Mouse (Mus musculus) ES-E14 (cell line): ENCODE results near the gene Dpf2. TPM values are rescaled to one million over a fixed set of nuclear protein-coding genes. Genes with fewer than 3 reads are reported as not detected.

Experiments used
- DNase-seq: peaks from one replicate; pipeline ENCODE4 v3.0.0-alpha.2; 2013; ENCODE audit warnings: low read depth, low spot score
- H3K27ac ChIP-seq: 2 replicates; pipeline ENCODE4 v1.5.1; 2012; ENCODE audit warnings: low read depth, mild to moderate bottlenecking, low read length, moderate library complexity, mixed read lengths; ENCODE audit not compliant: poor library complexity, insufficient read depth, severe bottlenecking
- H3K36me3 ChIP-seq: 2 replicates; pipeline ENCODE4 v1.6.1; 2012; ENCODE audit warnings: mild to moderate bottlenecking, low read length, moderate library complexity, mixed read lengths; ENCODE audit not compliant: control insufficient read depth, poor library complexity, insufficient read depth, severe bottlenecking
- H3K4me1 ChIP-seq, 2 experiments: fragments of 150-350 bp in 1 of 2; sonication (generic) in 1 of 2; 2 replicates each; pipeline ENCODE4 v1.6.1; 2012; ENCODE audit warnings: low read length in 2 of 2, mild to moderate bottlenecking in 1 of 2, mixed read lengths in 1 of 2; ENCODE audit not compliant: control insufficient read depth in 2 of 2, insufficient read depth in 2 of 2, poor library complexity in 1 of 2
- H3K4me3 ChIP-seq, 2 experiments: fragments of 150-350 bp in 1 of 2; sonication (generic) in 1 of 2; 2 replicates each; pipeline ENCODE4 v1.5.1; 2012; ENCODE audit warnings: low read length in 2 of 2, low read depth in 1 of 2, mild to moderate bottlenecking in 1 of 2, mixed read lengths in 1 of 2; ENCODE audit not compliant: insufficient read depth in 1 of 2, poor library complexity in 1 of 2, severe bottlenecking in 1 of 2
- H3K9ac ChIP-seq: 2 replicates; pipeline ENCODE4 v1.6.1; 2012; ENCODE audit warnings: low read depth, mild to moderate bottlenecking, low read length, mixed read lengths; ENCODE audit not compliant: poor library complexity, insufficient read depth, severe bottlenecking
- H3K9me3 ChIP-seq: fragments of 150-350 bp; sonication (generic); 2 replicates; pipeline ENCODE4 v1.6.1; 2012; ENCODE audit warnings: low read depth, mild to moderate bottlenecking, low read length; ENCODE audit not compliant: control insufficient read depth, insufficient read depth
- CHD2 ChIP-seq: IDR thresholded peaks from 2 replicates; pipeline ENCODE4 v1.6.1; 2014; ENCODE audit warnings: mild to moderate bottlenecking, low read depth, low read length, inconsistent platforms
- HCFC1 ChIP-seq: IDR thresholded peaks from 2 replicates; pipeline ENCODE4 v1.6.1; 2012; ENCODE audit warnings: low read length, inconsistent platforms, borderline replicate concordance; ENCODE audit not compliant: insufficient read depth
- MAFK ChIP-seq: IDR thresholded peaks from 2 replicates; pipeline ENCODE4 v1.6.1; 2014; ENCODE audit warnings: mild to moderate bottlenecking, low read depth, low read length, inconsistent platforms; ENCODE audit not compliant: insufficient read depth
- ZC3H11A ChIP-seq: IDR thresholded peaks from 2 replicates; pipeline ENCODE4 v1.6.1; 2012; ENCODE audit warnings: low read depth, mild to moderate bottlenecking, inconsistent platforms, low read length, borderline replicate concordance
- ZNF384 ChIP-seq: IDR thresholded peaks from 2 replicates; pipeline ENCODE4 v1.6.1; 2012; ENCODE audit warnings: low read depth, low read length, inconsistent platforms
- in situ Hi-C, 2 experiments: fragments of 600-800 bp; cut with MboI; formaldehyde crosslinking; loops; one replicate each; pipeline ENCODE4 v1.15.1; 2025; ENCODE audit warnings: low sequenced_read_pairs in 2 of 2, inconsistent platforms in 1 of 2; ENCODE audit not compliant: unreplicated experiment in 2 of 2
- total RNA-seq: library from RNA; depleted of rRNA; stranded (reverse); fragments of 300-350 nt; gene quantifications from 2 replicates; pipeline ENCODE4 v1.2.3, GENCODE M21; 2012

The Dpf2 gene
- total RNA-seq, 1 experiment = 37.9 TPM

- TF ChIP-seq ZNF384 (no peak), MAFK (no peak), ZC3H11A (no peak), HCFC1 (no peak), CHD2 (no peak)
- H3K9me3 ChIP-seq = no peaks in the 10 kb centered on the region
- H3K9ac ChIP-seq = no peak overlapping the region
- H3K36me3 ChIP-seq = peaks cover 55% of the 10 kb centered on the region
- H3K4me1 ChIP-seq = no peaks in the 10 kb centered on the region
- no peak overlapping the region for H3K27ac ChIP-seq
- H3K4me3 ChIP-seq = no peak overlapping the region
- in situ Hi-C loops = no loop called here
- DNase-seq = no peak
Observed at GRCm38 (mm10) chr19:5863776-5864175, 49.0 kb downstream of the Dpf2 start.

GRCm38 (mm10) chr19:5862335-5863085 lies 50.3 kb downstream of the Dpf2 start:
- Histone ChIP-seq H3K36me3 (peaks cover 50% of the 10 kb centered on the region), H3K4me3 (no peak overlapping the region), H3K4me1 (no peaks in the 10 kb centered on the region), H3K27ac (no peak overlapping the region; the same call in 1 of the 2 replicates), H3K9me3 (no peaks in the 10 kb centered on the region), H3K9ac (no peak overlapping the region)
- in situ Hi-C loops = no loop called here
- TF ChIP-seq CHD2 (no peak), ZC3H11A (no peak), HCFC1 (no peak), ZNF384 (no peak), MAFK (no peak)
- no peak for DNase-seq

GRCm38 (mm10) chr19:5856604-5857003 lies 56.2 kb downstream of the Dpf2 start:
- Histone ChIP-seq H3K9me3 (no peaks in the 10 kb centered on the region), H3K27ac (no peak overlapping the region), H3K36me3 (peaks cover 46% of the 10 kb centered on the region), H3K4me3 (no peak overlapping the region), H3K4me1 (peaks cover 0 to 9% of the 10 kb centered on the region in 2 experiments; a peak in 1 of 4 replicates), H3K9ac (no peak overlapping the region)
- in situ Hi-C loops = no loop called here
- TF ChIP-seq MAFK = no peak
- TF ChIP-seq ZNF384 = no peak
- TF ChIP-seq HCFC1 = no peak
- no peak for TF ChIP-seq ZC3H11A
- no peak for TF ChIP-seq CHD2
- DNase-seq = no peak

DNA sequence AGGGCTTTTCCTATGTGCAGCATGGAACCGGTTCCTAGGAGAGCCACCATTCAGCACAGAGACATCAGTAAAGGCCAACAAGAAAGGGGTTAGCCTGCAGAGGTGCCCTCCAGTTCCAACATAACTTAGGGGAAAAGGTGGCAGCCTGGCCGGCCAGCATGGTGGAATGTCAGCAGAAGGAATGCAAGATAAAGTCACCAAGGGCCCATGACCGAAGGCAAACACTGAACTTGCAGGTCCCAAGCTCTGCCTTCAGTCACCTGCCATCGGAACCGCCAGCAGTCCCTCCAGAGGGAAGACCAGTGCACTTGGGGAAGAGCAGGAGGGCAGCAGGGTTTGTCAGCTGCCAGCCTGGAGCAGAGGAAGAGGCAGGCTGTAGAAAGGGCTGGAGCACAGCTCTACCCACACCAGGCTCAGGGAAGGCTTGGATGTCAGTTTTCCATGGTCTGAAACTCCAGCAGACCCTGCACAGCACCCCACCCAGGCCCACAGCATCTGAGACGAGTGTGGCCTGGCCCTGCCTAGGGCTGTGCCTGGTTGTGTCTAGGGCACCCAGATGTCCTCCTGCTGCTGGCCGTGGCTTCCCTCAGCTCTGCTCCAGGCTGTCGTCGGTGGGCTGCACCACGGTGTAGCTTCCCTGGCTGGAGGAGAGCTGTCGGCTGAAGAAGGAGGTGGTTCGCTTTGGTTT lies 60.6 kb downstream of the Dpf2 start:
- Histone ChIP-seq H3K9me3 (no peaks in the 10 kb centered on the region), H3K9ac (0 out of 2 replicates have a peak overlapping the region, but pooled peaks have one; percentile 15), H3K4me3 (no peak overlapping the region), H3K4me1 (peaks cover 0 to 29% of the 10 kb centered on the region in 2 experiments; a peak in 2 of 4 replicates), H3K36me3 (peaks cover 29% of the 10 kb centered on the region), H3K27ac (no peak overlapping the region)
- in situ Hi-C loops = no loop called here
- TF ChIP-seq CHD2 (no peak), ZNF384 (no peak), HCFC1 (no peak), ZC3H11A (no peak)
- no peak for DNase-seq
